Mouse (Mus musculus) heart, postnatal 0 days (tissue): ENCODE data around the gene Abca17.

Experiments
- CTCF ChIP-seq: IDR thresholded peaks from 2 replicates; pipeline ENCODE4 v1.5.1; 2016; ENCODE audit warnings: antibody characterized with exemption, control low read depth, low read depth
- EP300 ChIP-seq: IDR thresholded peaks from 2 replicates; pipeline ENCODE4 v1.6.1; 2016; ENCODE audit warnings: antibody characterized with exemption, low read depth

DNA sequence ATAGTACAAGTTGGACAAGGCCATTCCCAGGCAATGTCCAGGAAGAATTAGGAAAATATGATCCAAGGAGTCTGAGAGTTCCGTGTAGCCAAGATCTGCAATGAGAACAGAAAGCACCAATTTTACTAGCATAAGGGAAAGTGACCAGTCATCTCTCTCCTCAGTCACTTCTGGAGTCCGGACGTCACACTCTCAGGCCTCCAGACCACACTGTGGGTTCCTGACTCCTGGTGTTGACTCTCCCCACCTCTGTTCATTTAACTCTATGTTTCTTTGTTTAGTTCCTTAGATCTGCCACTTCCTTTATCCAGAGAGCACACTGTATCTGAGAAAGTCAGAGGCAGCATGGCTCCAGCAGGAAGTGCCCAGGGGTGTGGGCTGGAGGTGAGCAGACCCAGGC is 65.2 kb downstream of the Abca17 start:
- no peak for TF ChIP-seq CTCF
- TF ChIP-seq EP300 = no peak
